Mouse (Mus musculus): ENCODE measurements around the gene Olfr308. TPM values are rescaled to one million over a fixed set of nuclear protein-coding genes. Genes with fewer than 3 reads are reported as not detected.

Olfr308 gene
- polyA plus RNA-seq (2012), result not detected in 2 replicates

GRCm38 (mm10) chr7:86325530-86325929, at the start of gene Olfr308:
Gene Olfr308 (minus strand): TSS chr7:86325630.

GRCm38 (mm10) chr7:86366828-86367227, 41.4 kb upstream of the Olfr308 start, which contains the start of gene Olfr305:
Gene Olfr305 (minus strand): TSS chr7:86366928.

GRCm38 (mm10) chr7:86337486-86337885, 12.1 kb upstream of the Olfr308 start, which contains the start of gene Olfr307:
Gene Olfr307 (minus strand): TSS chr7:86337586.

GRCm38 (mm10) chr7:86313608-86314007, 11.8 kb downstream of the Olfr308 start, which contains the start of gene Olfr309:
Gene Olfr309 (minus strand): TSS chr7:86313708.

GRCm38 (mm10) chr7:86277072-86277471, 48.4 kb downstream of the Olfr308 start, which contains the start of gene Olfr310:
Gene Olfr310 (minus strand): TSS chr7:86277172.

Other genes with a start within 250 kb of the Olfr308 start
- gene Vmn2r75, start 153.9 kb downstream of the Olfr308 start, polyA plus RNA-seq (2012), result 0.01 TPM in 1 of 2 replicates, not detected in the other
- gene Vmn2r76, start 79.3 kb downstream of the Olfr308 start, polyA plus RNA-seq (2012), result 0.01 TPM in 2 replicates
- not detected in 2 replicates for gene Olfr310, start 48.5 kb downstream of the Olfr308 start, polyA plus RNA-seq (2012)
- 0.02 TPM in 1 of 2 replicates, not detected in the other for gene Olfr309, start 11.9 kb downstream of the Olfr308 start, polyA plus RNA-seq (2012)
- gene Olfr307, start 12.0 kb upstream of the Olfr308 start, polyA plus RNA-seq (2012), result not detected in 2 replicates
- not detected in 2 replicates for gene Olfr305, start 41.3 kb upstream of the Olfr308 start, polyA plus RNA-seq (2012)
- gene Olfr304, start 61.0 kb upstream of the Olfr308 start, polyA plus RNA-seq (2012), result not detected in 2 replicates
- not detected in 2 replicates for gene Olfr303, start 72.2 kb upstream of the Olfr308 start, polyA plus RNA-seq (2012)
- not detected in 2 replicates for gene Olfr301, start 78.2 kb upstream of the Olfr308 start, polyA plus RNA-seq (2012)
- gene Olfr299, start 134.3 kb upstream of the Olfr308 start, polyA plus RNA-seq (2012), result not detected in 2 replicates
- gene Olfr298, start 166.9 kb upstream of the Olfr308 start, polyA plus RNA-seq (2012), result not detected in 2 replicates
- not detected in 2 replicates for gene Olfr297, start 194.3 kb upstream of the Olfr308 start, polyA plus RNA-seq (2012)